Mouse (Mus musculus) ES-E14 (cell line): Measurements from ENCODE around the gene Hoxd13.

Experiments
- CHD2 ChIP-seq: IDR thresholded peaks from 2 replicates; pipeline ENCODE4 v1.6.1; 2014; ENCODE audit warnings: mild to moderate bottlenecking, low read depth, low read length, inconsistent platforms
- HCFC1 ChIP-seq: IDR thresholded peaks from 2 replicates; pipeline ENCODE4 v1.6.1; 2012; ENCODE audit warnings: low read length, inconsistent platforms, borderline replicate concordance; ENCODE audit not compliant: insufficient read depth

DNA sequence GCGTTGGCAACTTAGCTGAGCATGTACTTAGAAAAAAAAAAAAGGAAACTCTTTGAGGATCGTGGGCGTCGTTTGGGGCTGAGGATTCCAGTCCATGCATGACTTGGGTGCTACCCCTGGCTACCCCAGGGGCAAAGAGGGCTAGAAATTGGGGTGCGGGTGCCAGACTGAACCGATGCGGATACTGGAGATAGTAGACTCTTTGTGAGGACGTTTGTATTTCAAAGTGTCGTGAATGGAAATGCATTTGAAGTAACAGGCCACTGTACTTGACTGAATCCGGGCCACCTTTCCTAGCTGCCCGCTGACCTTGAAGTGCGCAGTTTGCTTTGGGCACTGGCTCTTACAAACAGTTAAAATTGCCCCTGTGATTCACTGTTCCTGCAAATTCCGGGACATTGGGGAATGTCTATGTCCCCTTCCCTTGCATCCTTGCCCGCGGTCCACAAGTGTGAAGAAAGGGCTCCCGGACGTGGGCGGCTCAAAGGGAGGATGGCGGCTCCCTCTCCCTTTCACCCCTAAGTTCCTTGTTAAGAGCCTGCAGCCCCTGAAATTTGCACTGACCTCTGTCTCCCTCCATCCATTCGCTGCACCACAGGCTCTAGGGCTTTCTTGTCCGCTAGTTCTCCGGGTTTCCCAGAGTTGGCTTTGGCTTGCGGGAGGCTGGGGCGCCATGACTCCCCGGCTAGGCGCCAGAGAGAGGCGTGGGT is 19.0 kb downstream of the Hoxd13 start:
- no peak for TF ChIP-seq HCFC1
- no peak for TF ChIP-seq CHD2
